Mouse (Mus musculus) urinary bladder, adult 18-20 months (tissue): Measurements from ENCODE around the gene Gm49380.

Experiments used
- DNase-seq, 2 experiments: peaks; one replicate each; pipeline ENCODE4 v3.0.0; 2022; ENCODE audit warnings: low spot score in 2 of 2, mixed read lengths in 2 of 2

Gene Gm49380

DNA sequence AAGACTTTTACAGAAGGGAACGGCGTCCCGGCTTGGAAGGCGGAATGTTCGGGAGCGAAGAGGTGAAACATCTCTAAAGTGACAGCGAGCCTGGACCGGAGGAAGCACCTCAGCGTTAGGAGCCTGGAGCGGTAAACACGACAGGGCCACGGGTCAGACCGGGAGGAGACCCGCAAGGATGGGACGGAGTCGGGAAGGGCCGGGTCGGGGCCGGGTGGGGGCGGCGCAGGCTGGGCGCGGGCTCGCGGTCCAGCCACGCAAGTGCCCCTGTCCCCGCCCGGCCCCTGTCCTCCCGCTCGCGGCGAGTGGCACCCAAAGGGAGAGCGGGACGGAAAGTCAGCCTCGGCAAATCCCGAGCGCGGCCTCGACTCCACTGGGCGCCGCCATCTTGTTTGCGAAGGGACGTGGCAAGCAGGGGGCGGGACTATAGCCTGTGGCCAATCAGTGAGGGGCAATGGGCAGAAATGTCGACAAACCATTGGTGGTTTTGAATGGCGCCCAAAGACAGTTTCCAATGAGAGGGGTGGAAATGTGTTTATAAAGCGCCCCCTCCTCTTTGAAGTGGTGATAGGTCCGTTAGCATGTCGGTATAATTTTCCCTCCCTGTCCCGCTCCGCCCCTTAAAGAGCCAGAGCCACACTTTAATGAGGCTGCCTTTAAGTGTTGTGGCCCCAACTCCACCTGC is at the start of gene Gm49380, which contains the start of gene Rnf26:
Gene Gm49380, minus strand, starts transcription at position 396 of the 685 bp plus-strand sequence.
Gene Rnf26, minus strand, starts transcription at position 413 of the 685 bp plus-strand sequence.
- DNase-seq: peak; percentile 88 to 94

DNA sequence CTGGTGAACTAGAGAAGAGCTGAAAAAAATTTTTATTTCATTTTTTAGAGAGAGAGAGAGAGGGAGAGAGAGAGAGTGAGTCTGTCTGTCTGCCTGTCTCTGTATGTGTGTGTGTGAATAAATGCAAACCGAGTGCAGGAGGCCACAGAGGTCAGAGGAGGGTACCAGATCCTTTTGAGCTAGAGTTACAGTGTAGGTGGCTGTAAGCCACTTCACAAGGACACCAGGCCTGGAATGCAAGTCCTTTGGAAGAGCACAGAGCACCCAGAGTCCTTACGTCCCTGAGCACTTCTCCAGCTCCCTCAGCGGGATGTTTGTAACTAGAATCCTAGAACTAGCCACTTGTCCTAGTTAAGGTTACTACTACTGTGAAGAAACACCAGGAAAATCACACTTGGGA is 46.6 kb upstream of the Gm49380 start:
- no peak for DNase-seq

DNA sequence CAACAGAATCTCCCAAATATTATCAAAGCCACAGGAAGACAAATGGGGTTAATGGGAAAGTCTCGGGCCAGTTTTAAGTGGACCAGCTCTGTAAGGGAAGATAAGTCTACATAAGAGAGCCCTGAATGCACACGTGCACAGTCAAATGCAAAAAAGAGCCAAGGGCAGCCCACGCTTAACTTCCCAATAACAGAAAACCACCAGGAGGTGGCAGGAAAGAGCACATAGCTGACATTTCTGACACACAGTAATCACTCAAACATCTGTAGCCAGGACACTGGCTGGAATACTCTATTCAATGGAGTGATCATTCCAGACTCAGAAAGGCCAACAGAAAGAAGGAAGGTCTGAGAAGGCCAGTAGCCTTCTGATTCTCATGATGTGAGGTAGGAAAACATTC is 34.0 kb upstream of the Gm49380 start:
- DNase-seq: no peak

DNA sequence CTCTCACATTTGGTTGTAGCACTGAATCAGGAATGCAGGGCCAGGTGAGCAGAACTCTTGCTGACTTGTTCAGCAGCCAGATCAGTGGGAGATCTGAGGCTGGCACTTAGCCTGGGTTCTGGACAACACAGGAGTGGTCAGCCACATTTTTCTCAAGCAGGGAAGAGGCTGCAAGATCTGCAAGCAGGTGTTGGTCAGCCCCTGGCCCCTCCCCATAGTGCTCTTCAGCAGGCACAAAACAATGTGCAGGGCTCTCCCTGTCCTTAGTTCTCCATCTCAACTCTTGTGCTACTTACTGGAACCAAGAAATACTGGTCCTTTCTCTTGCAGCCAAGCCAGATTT is 31.4 kb upstream of the Gm49380 start:
- no peak for DNase-seq

DNA sequence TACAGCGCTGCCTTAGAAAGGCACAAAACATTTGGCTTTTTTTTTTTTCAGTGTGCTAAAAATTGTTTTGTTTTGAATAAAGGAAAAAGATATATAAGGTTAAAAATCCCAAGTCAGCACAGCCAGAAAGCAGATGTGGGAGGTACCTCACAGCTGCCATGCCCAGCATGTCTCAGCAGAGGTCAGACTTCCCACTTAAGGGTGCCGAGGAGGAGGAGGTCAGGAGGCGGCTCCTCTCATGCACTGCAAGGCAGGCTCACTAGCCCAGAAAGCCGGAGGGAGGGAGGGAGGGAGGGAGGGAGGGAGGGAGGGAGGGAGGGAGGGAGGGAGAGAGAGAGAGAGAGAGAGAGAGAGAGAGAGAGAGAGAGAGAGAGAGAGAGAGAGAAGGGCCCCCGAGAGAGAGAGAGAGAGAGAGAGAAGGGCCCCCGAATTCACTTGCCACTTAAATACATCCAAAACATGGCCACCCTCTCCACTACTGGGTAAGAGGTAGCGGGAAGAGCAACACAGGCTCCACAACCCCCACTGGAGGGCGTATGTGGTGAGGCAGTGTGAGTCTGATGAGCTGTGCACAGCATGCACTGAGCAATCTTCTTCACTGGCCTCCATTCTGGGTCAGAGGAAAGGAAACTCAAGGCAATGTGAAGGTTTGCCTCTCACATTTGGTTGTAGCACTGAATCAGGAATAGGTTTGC is 30.9 kb upstream of the Gm49380 start:
- no peak for DNase-seq

DNA sequence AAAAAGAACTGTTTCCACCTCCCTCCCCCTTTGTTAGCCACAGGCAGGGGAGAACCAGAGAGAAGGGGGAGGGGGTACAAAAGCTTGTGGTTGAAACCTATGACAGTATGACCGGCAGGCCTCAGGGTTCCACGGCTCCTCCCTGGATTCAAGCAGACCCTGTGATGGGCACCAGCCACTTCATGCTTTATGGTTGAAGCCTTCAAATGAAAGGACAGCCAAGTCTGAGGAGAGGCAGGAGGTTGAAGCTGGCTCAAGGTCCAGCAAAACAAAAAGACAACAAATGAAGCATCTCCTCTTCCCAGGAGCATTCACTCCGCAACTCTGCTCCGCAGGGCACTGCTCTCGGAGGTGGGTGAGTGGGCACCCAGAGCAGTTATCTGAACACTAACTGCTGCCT is 30.1 kb upstream of the Gm49380 start:
- DNase-seq: no peak

DNA sequence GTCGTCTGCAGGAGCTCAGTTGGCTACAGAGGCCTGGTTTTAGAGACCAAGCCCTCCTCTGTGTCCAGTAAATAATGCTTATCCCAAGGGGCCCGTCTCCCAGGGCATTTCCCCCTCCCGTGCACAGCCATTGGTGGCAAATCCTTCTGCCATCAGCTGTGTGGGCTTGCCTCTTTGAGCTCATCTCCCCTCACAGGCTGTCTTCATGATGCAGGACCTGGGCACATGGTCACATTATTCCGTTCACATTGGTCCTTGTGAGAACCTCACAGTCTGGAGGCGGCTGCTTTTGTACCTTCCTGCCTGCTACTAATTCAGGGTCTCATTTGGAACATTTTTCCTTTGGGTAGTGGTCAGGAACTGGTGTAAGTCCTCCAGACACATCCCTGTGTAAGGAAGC is 28.7 kb upstream of the Gm49380 start:
- no peak for DNase-seq

DNA sequence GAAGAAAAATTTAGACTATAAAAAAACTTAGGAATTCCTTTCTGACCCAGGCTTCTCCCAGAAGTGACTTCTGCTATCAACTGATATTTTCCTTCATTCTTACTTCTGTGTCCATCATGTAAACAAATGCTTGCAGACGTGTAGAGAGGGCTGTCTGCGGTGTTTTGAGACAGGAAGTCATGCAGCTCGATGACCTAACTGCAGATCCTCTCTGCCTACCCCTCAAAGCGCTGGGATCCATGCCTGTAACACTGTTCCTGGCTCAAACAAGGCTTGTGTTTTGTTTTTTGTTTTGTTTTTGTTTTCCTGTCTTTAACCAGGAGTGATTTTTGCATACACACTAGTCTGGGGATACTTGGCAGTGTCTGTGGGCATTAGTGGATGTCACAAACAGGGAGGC is 24.5 kb upstream of the Gm49380 start:
- DNase-seq: no peak

DNA sequence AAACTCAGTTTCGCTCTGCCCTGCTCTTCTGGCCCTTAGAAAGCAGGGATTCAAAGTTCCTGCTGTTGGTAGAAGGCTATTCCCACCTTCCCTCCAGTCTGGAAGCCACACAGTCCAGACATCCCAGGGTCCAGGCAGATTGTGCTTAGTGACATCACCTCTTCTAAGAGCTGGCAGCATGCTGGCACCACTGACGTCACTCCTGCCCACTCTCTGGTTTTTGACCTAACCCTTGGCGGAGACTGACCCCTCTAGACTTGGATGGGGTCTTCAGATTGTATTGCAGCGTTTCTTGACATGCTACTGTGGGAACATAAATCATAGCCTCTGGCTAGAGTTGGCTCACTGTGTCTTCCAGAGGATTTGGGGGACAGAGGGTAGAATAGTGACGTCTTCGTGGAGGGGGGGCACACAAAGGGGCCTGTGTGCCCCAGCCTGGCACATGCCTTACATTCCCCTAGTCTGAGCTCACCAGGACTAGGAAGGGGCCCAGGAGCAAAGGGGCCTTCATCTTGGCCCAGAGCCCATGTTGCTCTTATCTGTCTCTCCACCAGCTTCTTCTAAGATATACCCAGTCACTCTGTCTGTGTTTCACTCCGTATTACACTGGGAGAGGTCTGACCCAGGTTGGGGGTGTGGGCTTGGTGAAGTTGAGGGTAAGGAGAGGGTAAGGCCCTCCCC is 22.6 kb upstream of the Gm49380 start:
- DNase-seq: no peak

DNA sequence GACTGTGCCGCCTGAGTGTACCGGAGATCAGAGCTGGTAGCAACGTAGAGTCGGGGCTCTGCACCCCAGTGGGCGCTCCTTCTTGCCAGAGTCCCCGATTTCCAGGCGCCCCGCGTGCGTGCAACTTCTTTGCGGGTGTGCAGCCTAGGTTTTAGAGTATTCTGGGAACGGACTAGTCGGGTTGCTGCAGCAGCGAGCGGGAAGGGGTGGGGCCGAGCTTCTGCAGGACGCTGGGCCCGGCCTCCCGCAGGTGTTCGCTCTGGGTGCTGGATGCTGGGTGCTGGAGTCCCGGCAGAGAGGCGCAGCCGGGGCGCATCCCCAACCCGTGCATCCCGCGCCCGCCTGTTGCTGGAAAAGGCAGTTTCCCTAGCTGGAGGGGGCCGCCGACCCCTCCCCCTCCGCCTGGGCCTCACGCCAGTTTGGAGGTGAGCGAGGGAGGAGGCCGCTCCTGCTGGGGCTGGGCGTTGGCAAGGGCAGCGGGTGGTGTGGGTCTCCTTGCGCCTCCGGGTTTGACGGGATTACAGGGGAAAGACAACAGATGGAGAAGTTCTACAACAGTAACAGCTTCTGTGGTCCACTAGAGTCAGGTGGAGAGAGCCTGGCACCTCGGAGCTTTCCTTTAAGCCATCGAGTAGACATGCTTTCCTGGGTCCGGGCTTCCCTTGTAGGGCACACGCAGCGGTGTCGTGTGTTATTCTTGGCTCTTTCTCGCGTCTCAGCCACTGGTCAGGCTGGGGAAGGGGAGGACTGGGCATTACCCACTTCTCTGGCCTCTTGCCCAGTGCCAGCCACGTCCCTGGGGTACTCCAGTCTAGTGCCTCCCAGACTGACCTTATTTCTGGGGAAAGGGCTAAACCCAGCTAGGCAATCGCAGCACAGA is 21.8 kb upstream of the Gm49380 start:
- peak; percentile 27 to 56 for DNase-seq

DNA sequence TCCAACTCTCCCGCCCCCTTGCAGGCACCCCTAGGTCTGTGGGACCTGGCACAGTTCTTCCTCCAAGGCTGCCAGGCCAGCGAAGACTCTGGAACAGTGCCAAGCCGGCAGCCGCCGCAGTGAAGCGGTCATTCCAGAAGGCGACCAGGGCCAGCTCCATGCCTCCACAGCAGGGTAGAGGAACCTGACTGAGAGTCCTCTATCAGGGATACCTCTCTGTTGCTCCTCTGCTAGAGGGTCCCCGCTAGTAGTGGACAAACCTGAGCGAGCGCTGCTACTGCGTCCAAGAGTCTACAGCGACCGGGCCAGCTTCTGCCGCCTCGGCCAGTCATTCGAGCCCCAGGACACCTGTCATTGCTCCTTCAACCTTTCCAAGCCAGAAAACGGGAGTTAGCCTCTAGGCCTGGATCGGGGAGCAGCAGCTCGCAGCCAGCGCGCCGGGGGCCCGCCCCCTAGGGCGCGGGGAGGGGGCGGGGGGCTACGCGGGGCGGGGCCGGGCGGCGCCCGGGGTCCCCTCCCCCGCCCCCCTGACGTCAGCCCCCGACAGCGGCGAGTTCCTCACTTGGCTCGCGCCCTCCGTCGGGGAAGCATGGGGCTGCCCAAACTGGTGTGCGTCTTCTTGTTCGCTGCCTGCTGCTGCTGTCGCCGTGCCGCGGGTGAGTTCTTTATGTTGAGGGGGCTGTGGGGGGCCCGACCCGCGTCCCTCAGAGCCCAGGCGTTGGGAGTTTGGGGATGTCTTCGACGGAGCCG is 21.0 kb upstream of the Gm49380 start, which contains the start of gene Mcam:
Gene Mcam, plus strand, starts transcription at position 369 of the 750 bp plus-strand sequence.
- peak; percentile 38 for DNase-seq

DNA sequence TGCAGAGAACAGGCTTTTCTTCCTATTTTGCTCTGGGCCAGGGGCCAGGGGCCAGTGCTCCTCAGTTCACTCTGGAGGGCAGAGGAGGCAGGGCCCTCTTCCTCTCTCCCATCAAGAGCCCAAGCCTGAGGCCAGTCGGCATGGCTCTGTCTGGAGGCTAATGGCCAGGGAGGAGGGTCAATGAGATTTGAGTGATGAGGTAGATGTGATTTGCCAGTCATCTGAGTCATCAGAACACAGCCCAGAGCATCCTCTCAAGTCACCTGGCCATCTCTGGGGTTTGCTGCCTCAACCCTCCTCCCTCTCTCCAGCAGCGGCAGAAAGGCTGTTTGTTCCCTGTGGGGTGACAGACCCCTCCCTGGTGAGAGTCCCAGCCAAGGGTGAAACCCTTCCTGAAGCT is 20.0 kb upstream of the Gm49380 start:
- DNase-seq: no peak

DNA sequence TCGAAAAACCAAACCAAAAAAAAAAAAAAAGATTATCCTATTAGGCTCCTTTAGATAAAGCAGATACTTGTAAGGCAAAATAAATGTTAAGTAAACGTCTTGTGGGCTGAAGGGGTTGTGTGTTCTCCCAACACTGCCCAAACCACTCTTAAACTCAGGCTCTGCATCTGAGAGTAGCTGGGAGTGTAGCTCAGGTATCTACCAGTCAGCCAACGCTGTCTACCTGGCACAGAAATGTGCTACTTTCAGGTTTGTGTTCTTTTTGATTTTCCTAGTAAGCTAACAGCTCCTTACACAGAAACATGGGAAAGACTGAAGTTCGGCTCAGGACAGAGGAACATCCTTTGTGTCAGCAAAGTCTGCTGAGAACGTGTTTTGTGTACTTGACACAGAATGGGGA is 18.9 kb upstream of the Gm49380 start:
- no peak for DNase-seq

DNA sequence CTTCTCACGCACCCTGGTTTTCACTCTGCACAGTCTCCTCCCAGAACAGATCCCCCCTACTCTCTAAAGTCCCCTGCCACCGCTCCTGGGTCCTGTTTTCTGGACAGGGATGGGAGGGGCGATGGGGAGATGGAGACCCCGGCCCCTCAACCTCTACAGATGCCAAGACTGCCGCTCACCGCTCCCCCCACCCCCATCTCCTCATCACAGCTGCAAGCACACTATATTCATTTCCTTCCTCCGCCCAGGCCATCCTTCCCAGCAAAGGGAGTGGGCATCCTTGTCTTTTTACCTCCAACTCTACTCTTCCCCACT is 17.9 kb upstream of the Gm49380 start:
- DNase-seq: no peak

DNA sequence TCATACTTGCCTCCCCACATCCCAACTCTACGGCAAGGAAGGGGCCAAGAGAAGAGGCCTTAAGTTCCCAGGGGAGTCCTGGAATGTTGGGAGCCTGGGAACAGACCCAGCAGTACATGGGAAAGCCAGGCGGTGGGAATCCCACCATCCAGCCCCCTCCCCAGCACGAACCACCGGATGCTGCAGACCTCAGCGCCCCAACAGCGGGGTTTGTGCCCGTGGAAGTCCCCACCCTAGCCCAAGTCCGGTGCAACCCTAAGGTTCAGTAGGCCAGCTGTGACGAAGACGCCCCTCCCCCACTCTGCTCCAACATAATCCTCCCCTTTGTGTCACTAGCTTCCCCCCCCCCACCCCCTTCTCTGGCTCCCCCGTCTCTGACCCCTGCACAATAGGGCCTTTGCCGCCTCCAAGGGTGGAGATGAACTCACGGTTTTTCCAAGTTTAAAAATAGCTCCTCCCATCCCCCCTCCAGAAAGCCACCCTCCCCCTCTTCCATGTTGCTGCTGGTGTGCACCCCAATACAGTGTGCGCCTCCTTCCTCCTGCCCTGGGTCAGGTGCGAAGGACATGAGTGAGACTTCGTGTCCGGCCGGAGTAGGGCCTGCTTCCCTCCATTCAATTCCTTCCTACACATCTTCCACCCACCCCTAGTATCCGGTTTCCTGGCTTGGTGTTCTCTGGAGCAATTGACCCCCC is 17.4 kb upstream of the Gm49380 start:
- DNase-seq: no peak

DNA sequence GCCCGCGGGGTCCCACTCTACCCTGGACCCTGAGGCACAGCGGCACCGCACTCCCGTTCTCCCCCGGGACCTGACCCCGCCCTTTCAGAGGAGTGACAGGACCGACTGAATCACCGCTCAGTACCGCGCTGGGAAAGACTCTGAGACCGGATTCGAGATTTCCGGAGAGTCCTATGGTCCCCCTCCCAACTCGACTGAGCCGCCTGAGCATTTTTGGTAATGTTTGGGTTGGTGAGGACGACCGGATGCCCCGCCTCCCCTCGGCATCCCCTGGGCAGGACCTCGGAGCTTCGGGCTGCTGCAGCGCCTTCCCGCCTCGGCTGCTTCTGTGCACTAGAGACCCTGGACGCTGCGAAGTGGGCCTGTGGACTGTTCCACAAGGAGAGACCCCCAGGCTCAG is 16.7 kb upstream of the Gm49380 start:
- DNase-seq: peak; percentile 49 to 52

DNA sequence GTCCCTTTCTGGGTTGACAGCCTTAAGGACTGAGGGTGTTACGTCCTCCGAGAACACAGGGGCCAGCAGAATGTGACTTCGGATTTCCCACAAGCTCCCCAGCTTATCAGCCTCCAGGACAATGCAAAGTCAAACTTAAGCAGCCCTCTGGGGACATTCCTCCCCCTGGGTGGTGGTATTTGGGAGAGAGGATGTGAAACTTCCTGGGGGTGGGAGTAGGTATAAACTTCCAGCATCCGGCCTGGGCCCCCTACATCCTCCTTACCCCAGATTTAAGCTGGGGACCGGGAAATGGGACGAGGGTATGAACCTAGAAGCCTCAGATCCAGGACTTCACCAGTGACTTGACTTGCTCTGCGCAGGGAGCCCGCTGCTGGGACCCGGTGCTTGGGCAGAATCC is 16.3 kb upstream of the Gm49380 start:
- DNase-seq: no peak

DNA sequence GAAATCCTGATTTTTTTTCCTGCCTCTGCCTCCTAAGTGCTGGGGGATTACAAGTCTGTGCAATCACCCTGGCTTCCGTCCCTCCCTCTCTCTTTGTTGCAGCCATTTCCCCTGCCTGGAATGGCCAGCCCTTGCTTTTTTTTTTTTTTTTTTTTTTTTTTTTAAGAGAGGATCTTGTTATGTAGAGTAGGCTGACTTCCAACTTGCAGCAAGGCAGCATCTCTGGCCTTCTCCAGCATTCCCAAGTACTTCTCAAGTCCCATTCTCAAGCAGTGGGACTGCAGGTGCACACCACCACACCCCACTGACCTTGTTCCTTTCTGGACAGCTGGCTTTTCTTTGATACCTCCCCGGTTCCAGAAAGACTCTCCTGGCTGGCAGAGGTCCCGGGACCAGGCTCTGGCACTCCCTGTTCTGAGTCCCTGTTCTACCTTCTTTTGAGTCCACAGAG is 14.1 kb upstream of the Gm49380 start:
- DNase-seq: no peak

DNA sequence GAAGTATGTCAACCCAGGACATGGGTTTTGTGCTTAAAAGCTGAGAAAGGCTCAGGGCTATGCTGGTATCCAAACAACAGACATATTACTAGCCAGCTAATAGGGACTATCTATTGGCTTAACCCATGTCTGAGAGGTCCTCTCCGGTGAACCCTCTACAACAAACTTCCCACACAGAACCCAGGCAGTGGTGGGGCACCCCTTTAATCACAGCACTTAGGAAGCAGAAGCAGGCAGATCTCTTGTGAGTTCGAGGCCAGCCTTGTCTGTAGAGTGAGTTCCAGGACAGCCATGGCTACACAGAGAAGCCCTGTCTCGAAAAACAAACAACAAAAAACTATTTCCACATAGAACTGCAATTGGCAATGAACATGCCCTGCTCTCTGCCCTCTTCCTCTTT is 13.4 kb upstream of the Gm49380 start:
- DNase-seq: no peak

DNA sequence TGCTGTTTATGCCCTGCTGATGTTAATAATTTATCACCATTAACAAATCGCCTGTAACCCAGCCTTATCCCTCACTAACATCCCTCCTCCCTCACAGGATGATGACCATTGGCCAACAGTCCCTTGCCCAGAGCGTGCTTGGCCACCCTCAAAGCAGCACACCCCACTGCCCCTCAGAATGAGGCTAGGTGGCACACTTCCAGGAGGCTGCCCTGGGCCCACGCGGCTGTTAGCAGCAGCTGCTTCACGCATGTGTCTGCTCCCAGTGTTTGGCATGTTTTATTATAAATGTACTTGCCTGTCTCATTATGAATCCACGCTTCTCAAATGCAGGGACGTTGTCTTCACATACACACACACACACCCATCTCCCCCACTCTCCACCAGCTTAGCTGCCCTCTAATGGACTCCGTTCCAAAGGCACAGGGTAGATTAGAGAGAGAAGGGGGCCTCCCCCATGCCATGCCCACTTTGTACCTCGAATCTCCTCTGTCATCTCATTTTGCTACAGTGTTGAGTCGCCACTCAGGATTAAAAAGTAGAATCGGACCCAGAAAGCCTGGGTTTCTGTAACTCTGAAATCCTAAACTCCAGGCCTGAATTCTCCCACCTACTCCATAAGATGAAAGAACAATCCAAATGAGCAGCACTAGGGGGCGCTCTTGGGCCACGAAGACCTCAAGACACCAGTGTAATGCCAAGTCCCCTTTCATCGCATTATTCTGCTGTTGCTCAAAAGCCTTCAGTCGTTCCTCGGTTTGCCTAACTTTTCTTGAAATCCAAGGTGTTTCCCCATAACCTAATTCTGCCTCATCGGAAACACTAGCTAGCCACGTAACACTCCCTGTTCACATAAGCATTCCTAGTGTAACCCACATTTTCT is 12.5 kb upstream of the Gm49380 start:
- peak; percentile 64 to 69 for DNase-seq
